Mouse (Mus musculus): ENCODE data around the gene Mgat4b.

GRCm38 (mm10) chr11:50227736-50228135, 17.0 kb downstream of the Mgat4b start:
- TF ChIP-seq CTCF (conservative IDR thresholded peaks at IDR 0.05; ENCODE audit: low read length) (no peak), POU5F1 (IDR thresholded peaks at IDR 0.05; ENCODE audit: borderline replicate concordance, low read length) (no peak)
